Mouse (Mus musculus) right cerebral cortex, postnatal 10 days (tissue): ENCODE measurements around the gene She.
"Not testable (repeated sequence)": the region's sequence is repeated elsewhere in the genome, so short reads cannot be mapped to it uniquely, and the experiment has no call there.

Experiments
- DNase-seq, 2 experiments: peaks; one replicate each; pipeline ENCODE4 v3.0.0; 2021; ENCODE audit warnings: low spot score in 2 of 2

She gene

GRCm38 (mm10) chr3:89830815-89831591, at the start of gene She:
Gene She, plus strand, starts transcription at chr3:89831370.
- no peak for DNase-seq

GRCm38 (mm10) chr3:89781640-89782039, 49.5 kb upstream of the She start:
- DNase-seq, result no peak

GRCm38 (mm10) chr3:89784991-89785753, 46.0 kb upstream of the She start:
- DNase-seq, result peak; percentile 76 to 80

GRCm38 (mm10) chr3:89786275-89786674, 44.9 kb upstream of the She start:
- no peak for DNase-seq

GRCm38 (mm10) chr3:89788680-89789352, 42.4 kb upstream of the She start:
- DNase-seq, result peak in 1 of 2 experiments; percentile 40

- DNase-seq, result no peak
Measured at GRCm38 (mm10) chr3:89794616-89795015, 36.6 kb upstream of the She start.

- DNase-seq, result no peak
Measured at GRCm38 (mm10) chr3:89795746-89796145, 35.4 kb upstream of the She start.

GRCm38 (mm10) chr3:89796358-89796757, 34.8 kb upstream of the She start:
- peak in 1 of 2 experiments; percentile 47 for DNase-seq

- no peak for DNase-seq
Measured at GRCm38 (mm10) chr3:89798518-89798917, 32.7 kb upstream of the She start.

GRCm38 (mm10) chr3:89799476-89799875, 31.7 kb upstream of the She start:
- DNase-seq, result no peak

- DNase-seq, result not testable (repeated sequence)
Measured at GRCm38 (mm10) chr3:89800078-89800477, 31.1 kb upstream of the She start.

- no peak for DNase-seq
Measured at GRCm38 (mm10) chr3:89800774-89801506, 30.2 kb upstream of the She start.

GRCm38 (mm10) chr3:89801507-89801847, 29.7 kb upstream of the She start:
- no peak for DNase-seq

GRCm38 (mm10) chr3:89802876-89803275, 28.3 kb upstream of the She start:
- DNase-seq, result no peak

GRCm38 (mm10) chr3:89805179-89805578, 26.0 kb upstream of the She start:
- DNase-seq, result no peak

- no peak for DNase-seq
Measured at GRCm38 (mm10) chr3:89806751-89807150, 24.4 kb upstream of the She start.

GRCm38 (mm10) chr3:89807171-89807570, 24.0 kb upstream of the She start:
- no peak for DNase-seq

GRCm38 (mm10) chr3:89807881-89808280, 23.3 kb upstream of the She start:
- no peak for DNase-seq

- DNase-seq, result no peak
Measured at GRCm38 (mm10) chr3:89808638-89809037, 22.5 kb upstream of the She start.

GRCm38 (mm10) chr3:89810841-89811240, 20.3 kb upstream of the She start:
- no peak for DNase-seq

GRCm38 (mm10) chr3:89812166-89812565, 19.0 kb upstream of the She start:
- no peak for DNase-seq

GRCm38 (mm10) chr3:89814051-89814450, 17.1 kb upstream of the She start:
- no peak for DNase-seq
